Mouse (Mus musculus) small intestine, adult 2 months (tissue): ENCODE measurements around the gene Matn4. TPM values are rescaled to one million over a fixed set of nuclear protein-coding genes. Genes with fewer than 3 reads are reported as not detected.

ENCODE experiments used
- H3K27ac ChIP-seq: fragments of 200-500 bp; 2 replicates; pipeline ENCODE4 v1.5.1; 2012; ENCODE audit warnings: low read depth, low read length, control low read depth, inconsistent platforms; ENCODE audit not compliant: insufficient read depth
- H3K27me3 ChIP-seq: fragments of 200-500 bp; 2 replicates; pipeline ENCODE4 v1.6.1; 2012; ENCODE audit warnings: mild to moderate bottlenecking, moderate library complexity, low read length, inconsistent platforms; ENCODE audit not compliant: control insufficient read depth, insufficient read depth
- H3K36me3 ChIP-seq: fragments of 200-500 bp; 2 replicates; pipeline ENCODE4 v1.6.1; 2012; ENCODE audit warnings: mild to moderate bottlenecking, low read length, control low read depth, inconsistent platforms; ENCODE audit not compliant: control insufficient read depth, insufficient read depth
- H3K4me1 ChIP-seq: fragments of 200-500 bp; 2 replicates; pipeline ENCODE4 v1.6.1; 2012; ENCODE audit warnings: low read length, inconsistent platforms, mixed read lengths; ENCODE audit not compliant: control insufficient read depth, insufficient read depth, insufficient read length
- H3K4me3 ChIP-seq: fragments of 200-500 bp; 2 replicates; pipeline ENCODE4 v1.5.1; 2012; ENCODE audit warnings: low read depth, mild to moderate bottlenecking, control low read depth, inconsistent platforms, low read length, moderate library complexity
- CTCF ChIP-seq: fragments of 200-500 bp; IDR thresholded peaks from 2 replicates; pipeline ENCODE4 v1.5.1; 2012; ENCODE audit warnings: low read depth, mild to moderate bottlenecking, control low read depth, inconsistent platforms, low read length, moderate library complexity, mixed read lengths; ENCODE audit not compliant: insufficient replicate concordance, insufficient read length; ENCODE audit errors: extremely low read depth
- POLR2A ChIP-seq: fragments of 200-500 bp; IDR thresholded peaks from 2 replicates; pipeline ENCODE4 v1.6.1; 2012; ENCODE audit warnings: low read depth, mild to moderate bottlenecking, control low read depth, inconsistent platforms, low read length, moderate library complexity
- WGBS: fragments of 180-500 bp; shearing (Covaris S2); methylation state at CpG from one replicate; pipeline ENCODE4 v1.1.7; 2018; 5-methylcytosine and 5-hydroxymethylcytosine counted together
- polyA plus RNA-seq: library from polyadenylated mRNA; depleted of rRNA; stranded (reverse); fragments of >200 nt; gene quantifications from 2 replicates; pipeline ENCODE4 v1.2.3, GENCODE M21; 2012; rRNA removed

Matn4 gene
- 0.49 and 2.7 TPM in 2 replicates for polyA plus RNA-seq

DNA sequence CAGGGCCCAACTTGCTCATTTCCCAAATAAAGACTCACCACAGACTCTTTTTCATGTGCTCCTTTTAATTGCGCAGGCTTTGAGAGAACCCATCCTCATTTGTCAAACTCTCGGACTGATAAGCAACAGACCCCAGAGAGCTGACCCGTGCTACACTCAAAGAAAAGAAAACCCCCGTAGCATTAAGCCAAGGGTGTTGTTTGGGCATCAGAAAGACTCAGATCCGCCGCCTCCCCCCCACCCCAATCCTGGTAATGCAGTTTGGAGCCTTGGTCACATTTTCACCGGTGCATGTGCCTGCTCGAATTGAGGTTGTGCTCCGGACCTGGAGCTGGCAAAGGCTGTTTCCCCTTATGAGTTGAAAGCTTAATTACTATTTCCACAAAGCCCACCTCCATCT, at the start of gene Matn4:
TSS of gene Matn4 (minus strand) at position 101 of the 400 bp plus-strand sequence.
- TF ChIP-seq CTCF, result no peak
- TF ChIP-seq POLR2A, result no peak
- H3K4me1 ChIP-seq, result peaks cover 10% of the 10 kb centered on the region
- H3K4me3 ChIP-seq, result peak within 1 kb of the TSS; percentile 35
- 56% methylated on average over 9 of the region's 9 CpGs for WGBS
- no peaks in the 10 kb centered on the region for H3K36me3 ChIP-seq
- H3K27me3 ChIP-seq, result peaks cover 36% of the 10 kb centered on the region
- no peak within 1 kb of the TSS for H3K27ac ChIP-seq

DNA sequence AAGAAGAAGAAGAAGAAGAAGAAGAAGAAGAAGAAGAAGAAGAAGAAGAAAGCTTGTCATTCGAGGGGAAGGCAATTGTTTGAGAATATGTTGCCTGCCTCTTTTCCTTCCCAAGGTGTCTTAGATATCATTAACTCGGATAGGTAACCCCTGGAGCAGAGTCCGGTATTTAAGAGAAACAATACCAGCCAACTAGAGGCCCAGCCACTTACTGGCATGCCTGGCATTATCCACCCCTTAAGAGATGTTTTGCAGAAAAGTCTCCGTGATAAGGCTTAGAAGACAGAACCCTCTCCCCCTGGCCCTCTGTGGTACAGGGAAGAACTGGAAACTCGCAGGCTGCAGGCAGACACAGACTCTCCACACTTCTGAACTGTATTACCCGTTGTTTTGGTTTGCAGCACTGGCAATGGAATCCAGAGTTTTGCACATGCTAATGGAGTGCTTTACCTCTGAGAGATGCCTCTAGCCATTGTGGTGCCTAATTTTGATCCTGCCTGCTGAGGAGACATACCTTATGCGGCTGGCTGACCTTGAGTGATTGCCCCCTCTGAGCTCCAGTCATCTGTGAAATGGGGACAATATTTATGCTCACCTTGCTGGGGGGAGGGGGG, 49.0 kb upstream of the Matn4 start:
- no peak for TF ChIP-seq POLR2A
- TF ChIP-seq CTCF, result no peak
- 66% methylated on average over 7 of the region's 7 CpGs for WGBS
- Histone ChIP-seq H3K27ac (no peak overlapping the region), H3K27me3 (no peaks in the 10 kb centered on the region), H3K4me3 (no peak overlapping the region), H3K36me3 (no peaks in the 10 kb centered on the region), H3K4me1 (peaks cover 30% of the 10 kb centered on the region; the same call in 1 of the 2 replicates)

DNA sequence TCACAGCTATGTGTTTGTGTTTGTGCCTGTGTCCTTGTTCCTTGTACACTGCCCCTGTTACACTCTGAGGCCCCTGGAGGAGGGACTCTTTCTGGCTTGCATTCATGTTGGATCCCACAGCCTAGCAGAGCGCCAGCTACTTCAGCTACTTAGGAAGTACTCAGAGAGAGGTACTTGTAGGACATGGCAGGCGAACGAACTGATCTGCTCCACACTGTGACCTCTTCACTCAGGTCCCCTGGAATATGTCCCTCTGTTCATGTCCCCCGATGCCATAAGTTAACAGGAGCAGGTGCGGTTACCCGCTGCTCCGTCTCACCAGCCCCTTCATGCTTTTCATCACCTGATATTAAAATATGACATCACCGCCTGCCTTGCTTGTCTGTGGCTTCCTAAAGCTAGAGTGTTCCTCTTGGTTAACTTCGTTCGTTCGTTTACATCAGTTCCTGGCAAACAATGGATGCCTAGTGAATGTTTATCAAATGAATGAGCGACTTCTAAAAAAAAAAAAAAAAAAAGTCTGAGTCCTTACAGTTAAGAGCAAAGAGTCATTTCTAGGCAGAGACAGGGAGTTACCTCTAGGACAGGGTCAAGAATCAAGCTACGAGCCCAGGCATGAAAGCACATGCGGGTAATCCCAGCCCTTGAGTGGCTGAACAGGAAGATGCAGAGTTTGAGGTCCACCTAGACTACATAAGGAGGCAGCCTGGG, 48.2 kb upstream of the Matn4 start:
- H3K36me3 ChIP-seq, result no peaks in the 10 kb centered on the region
- WGBS, result 80% methylated on average over 14 of the region's 14 CpGs
- TF ChIP-seq CTCF (no peak), POLR2A (no peak)
- no peaks in the 10 kb centered on the region for H3K27me3 ChIP-seq
- no peak overlapping the region for H3K4me3 ChIP-seq
- H3K27ac ChIP-seq, result no peak overlapping the region
- H3K4me1 ChIP-seq, result peaks cover 30% of the 10 kb centered on the region; the same call in 1 of the 2 replicates

DNA sequence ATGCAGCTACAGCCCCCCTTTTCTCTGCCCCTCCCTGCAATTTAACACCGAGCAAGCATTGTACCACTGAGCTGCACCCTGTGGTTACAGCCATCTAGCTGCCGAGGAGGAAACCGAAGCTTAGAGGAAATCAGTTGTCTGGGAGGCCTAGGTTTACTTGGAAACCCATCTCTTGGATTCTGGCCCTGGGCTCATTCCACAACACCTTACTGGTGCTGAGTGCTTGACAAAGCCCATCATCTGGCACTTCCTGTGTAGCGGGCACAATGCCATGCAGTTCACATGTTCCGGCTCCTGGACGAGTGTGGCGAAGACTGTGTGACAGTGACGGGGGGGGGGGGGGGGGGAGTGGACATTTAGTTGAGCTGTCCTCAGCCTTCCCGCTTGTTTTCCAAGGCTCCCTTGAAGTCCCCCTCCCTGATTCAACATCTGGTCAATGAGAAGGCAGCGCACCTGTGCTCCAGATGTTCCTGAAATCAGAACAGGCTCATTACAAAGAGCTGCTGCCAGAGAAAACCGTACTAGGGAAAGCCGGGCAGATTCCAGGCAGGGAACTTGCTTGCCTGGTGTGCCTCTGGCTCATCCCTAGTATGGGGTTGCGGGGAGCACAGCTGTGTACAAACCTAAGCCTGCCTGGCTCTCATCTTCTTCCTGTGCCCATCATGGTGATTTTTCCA, 47.2 kb upstream of the Matn4 start:
- H3K27me3 ChIP-seq, result no peaks in the 10 kb centered on the region
- no peaks in the 10 kb centered on the region for H3K36me3 ChIP-seq
- peaks cover 23% of the 10 kb centered on the region; the same call in 1 of the 2 replicates for H3K4me1 ChIP-seq
- TF ChIP-seq POLR2A (no peak), CTCF (no peak)
- WGBS, result 62% methylated on average over 13 of the region's 13 CpGs
- H3K4me3 ChIP-seq, result no peak overlapping the region
- no peak overlapping the region for H3K27ac ChIP-seq

DNA sequence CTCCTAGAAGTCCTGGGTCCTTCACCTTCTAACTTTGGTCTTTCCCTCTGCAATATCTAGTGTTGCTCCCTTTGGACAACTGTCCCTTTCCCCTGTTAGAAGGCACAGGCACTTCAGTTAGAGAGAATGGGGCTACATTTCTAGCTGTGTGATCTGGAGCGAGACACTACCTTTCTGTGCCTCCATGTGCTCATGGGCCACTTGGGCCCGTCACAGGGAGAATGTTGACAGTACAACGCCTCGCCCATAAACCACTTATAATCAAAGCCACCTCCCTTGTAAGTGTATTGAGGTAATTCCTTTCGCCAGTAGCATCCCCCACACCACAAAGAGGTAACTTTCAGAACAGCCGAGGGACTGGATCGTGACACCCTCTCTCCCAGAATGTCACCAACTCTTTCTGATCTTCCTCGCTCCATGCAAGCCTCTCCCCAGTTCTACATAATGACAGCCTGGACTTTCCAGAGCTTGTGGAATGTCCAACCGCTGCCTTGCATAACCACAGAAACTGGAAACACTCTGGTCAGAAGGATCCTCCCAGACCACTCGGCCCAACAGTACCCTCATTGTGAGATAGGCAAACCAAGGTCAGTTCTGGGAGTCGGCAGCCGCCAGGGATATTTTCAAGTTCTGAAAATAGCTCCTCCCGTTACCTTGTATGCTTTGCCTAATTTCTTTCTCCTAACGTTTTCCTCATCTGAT, 44.5 kb upstream of the Matn4 start:
- 63% methylated on average over 14 of the region's 14 CpGs for WGBS
- H3K27ac ChIP-seq, result no peak overlapping the region
- H3K4me3 ChIP-seq, result no peak overlapping the region
- TF ChIP-seq POLR2A, result no peak
- TF ChIP-seq CTCF, result no peak
- H3K36me3 ChIP-seq, result no peaks in the 10 kb centered on the region
- no peaks in the 10 kb centered on the region for H3K27me3 ChIP-seq
- H3K4me1 ChIP-seq, result peaks cover under 1% of the 10 kb centered on the region; the same call in 1 of the 2 replicates

DNA sequence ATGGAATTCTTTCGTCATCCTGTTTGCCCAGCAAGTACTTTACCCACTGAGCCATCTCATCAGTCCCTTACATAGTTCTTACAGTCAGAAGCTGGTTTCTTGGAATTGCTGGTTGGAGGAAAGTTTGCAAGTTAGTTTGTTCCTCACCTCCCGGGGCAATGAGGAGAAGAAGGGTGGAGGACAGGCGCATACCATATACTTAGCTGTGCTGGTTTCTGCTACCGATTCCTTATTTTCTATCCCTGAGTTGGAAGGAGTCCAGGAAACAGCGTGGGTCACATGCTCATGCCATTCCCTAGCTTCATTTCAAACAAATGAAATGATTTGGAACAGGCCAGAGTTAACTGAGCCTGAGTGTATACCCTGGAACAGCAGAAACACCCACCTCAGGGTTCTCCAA, 44.0 kb upstream of the Matn4 start:
- Histone ChIP-seq H3K4me1 (no peaks in the 10 kb centered on the region; the same call in 1 of the 2 replicates), H3K4me3 (no peak overlapping the region), H3K27me3 (no peaks in the 10 kb centered on the region), H3K27ac (no peak overlapping the region), H3K36me3 (no peaks in the 10 kb centered on the region)
- WGBS, result 44% methylated on average over 5 of the region's 5 CpGs
- TF ChIP-seq CTCF (no peak), POLR2A (no peak)
